Mouse (Mus musculus): ENCODE measurements around the gene Nup107. TPM values are rescaled to one million over a fixed set of nuclear protein-coding genes. Genes with fewer than 3 reads are reported as not detected.

Gene Nup107
- polyA plus RNA-seq, 1 experiment, result not detected

GRCm38 (mm10) chr10:117770286-117771130, 22.0 kb downstream of the Nup107 start:
- no peak overlapping the region for H3K27ac ChIP-seq (ENCODE audit: insufficient read depth, low read depth, low read length)
- H3K4me3 ChIP-seq (ENCODE audit: insufficient read depth, low read depth, low read length), result no peak overlapping the region
- TF ChIP-seq CTCF (IDR thresholded peaks at IDR 0.05; ENCODE audit: insufficient read depth, low read depth, low read length) (no peak), POLR2A (IDR thresholded peaks at IDR 0.05; ENCODE audit: insufficient read depth, low read depth, low read length) (no peak)
- no peaks in the 10 kb centered on the region for H3K4me1 ChIP-seq (ENCODE audit: control insufficient read depth, insufficient read depth, low read length)
- WGBS, result 93% methylated on average over 18 of the region's 18 CpGs

GRCm38 (mm10) chr10:117769541-117770285, 22.8 kb downstream of the Nup107 start:
- 95% methylated on average over 9 of the region's 9 CpGs for WGBS
- TF ChIP-seq CTCF (IDR thresholded peaks at IDR 0.05; ENCODE audit: insufficient read depth, low read depth, low read length) (no peak), POLR2A (IDR thresholded peaks at IDR 0.05; ENCODE audit: insufficient read depth, low read depth, low read length) (no peak)
- no peak overlapping the region for H3K4me3 ChIP-seq (ENCODE audit: insufficient read depth, low read depth, low read length)
- H3K4me1 ChIP-seq (ENCODE audit: control insufficient read depth, insufficient read depth, low read length), result no peaks in the 10 kb centered on the region
- no peak overlapping the region for H3K27ac ChIP-seq (ENCODE audit: insufficient read depth, low read depth, low read length)

DNA sequence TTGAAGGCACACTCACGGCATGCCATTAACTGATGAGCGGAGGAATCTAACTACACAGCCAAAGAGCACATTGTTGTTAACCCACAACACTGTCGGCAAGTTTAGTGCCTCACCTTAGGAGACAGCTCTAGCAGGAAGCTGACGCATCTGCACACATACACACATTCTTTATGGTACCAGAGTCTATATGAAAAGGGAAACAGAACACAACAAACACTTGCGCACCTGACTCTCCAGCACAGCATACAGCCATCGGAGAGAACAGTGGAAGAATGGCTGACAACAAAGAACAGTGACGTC, 24.4 kb downstream of the Nup107 start:
- TF ChIP-seq POLR2A (IDR thresholded peaks at IDR 0.05; ENCODE audit: insufficient read depth, low read depth, low read length), result no peak
- TF ChIP-seq CTCF (IDR thresholded peaks at IDR 0.05; ENCODE audit: insufficient read depth, low read depth, low read length), result no peak
- Histone ChIP-seq H3K4me3 (ENCODE audit: insufficient read depth, low read depth, low read length) (no peak overlapping the region), H3K4me1 (ENCODE audit: control insufficient read depth, insufficient read depth, low read length) (no peaks in the 10 kb centered on the region), H3K27ac (ENCODE audit: insufficient read depth, low read depth, low read length) (no peak overlapping the region)
- 68% methylated on average over 7 of the region's 7 CpGs for WGBS

- 84% methylated on average over 10 of the region's 10 CpGs for WGBS
- Histone ChIP-seq H3K4me3 (ENCODE audit: insufficient read depth, low read depth, low read length) (no peak overlapping the region), H3K27ac (ENCODE audit: insufficient read depth, low read depth, low read length) (no peak overlapping the region), H3K4me1 (ENCODE audit: control insufficient read depth, insufficient read depth, low read length) (no peaks in the 10 kb centered on the region)
- TF ChIP-seq POLR2A (IDR thresholded peaks at IDR 0.05; ENCODE audit: insufficient read depth, low read depth, low read length) (no peak), CTCF (IDR thresholded peaks at IDR 0.05; ENCODE audit: insufficient read depth, low read depth, low read length) (no peak)
Observed at GRCm38 (mm10) chr10:117767286-117768140, 25.0 kb downstream of the Nup107 start.

GRCm38 (mm10) chr10:117766896-117767160, 25.7 kb downstream of the Nup107 start:
- Histone ChIP-seq H3K4me1 (ENCODE audit: control insufficient read depth, insufficient read depth, low read length) (no peaks in the 10 kb centered on the region), H3K27ac (ENCODE audit: insufficient read depth, low read depth, low read length) (no peak overlapping the region), H3K4me3 (ENCODE audit: insufficient read depth, low read depth, low read length) (no peak overlapping the region)
- TF ChIP-seq POLR2A (IDR thresholded peaks at IDR 0.05; ENCODE audit: insufficient read depth, low read depth, low read length) (no peak), CTCF (IDR thresholded peaks at IDR 0.05; ENCODE audit: insufficient read depth, low read depth, low read length) (no peak)
- WGBS, result 95% methylated on average over 5 of the region's 5 CpGs

DNA sequence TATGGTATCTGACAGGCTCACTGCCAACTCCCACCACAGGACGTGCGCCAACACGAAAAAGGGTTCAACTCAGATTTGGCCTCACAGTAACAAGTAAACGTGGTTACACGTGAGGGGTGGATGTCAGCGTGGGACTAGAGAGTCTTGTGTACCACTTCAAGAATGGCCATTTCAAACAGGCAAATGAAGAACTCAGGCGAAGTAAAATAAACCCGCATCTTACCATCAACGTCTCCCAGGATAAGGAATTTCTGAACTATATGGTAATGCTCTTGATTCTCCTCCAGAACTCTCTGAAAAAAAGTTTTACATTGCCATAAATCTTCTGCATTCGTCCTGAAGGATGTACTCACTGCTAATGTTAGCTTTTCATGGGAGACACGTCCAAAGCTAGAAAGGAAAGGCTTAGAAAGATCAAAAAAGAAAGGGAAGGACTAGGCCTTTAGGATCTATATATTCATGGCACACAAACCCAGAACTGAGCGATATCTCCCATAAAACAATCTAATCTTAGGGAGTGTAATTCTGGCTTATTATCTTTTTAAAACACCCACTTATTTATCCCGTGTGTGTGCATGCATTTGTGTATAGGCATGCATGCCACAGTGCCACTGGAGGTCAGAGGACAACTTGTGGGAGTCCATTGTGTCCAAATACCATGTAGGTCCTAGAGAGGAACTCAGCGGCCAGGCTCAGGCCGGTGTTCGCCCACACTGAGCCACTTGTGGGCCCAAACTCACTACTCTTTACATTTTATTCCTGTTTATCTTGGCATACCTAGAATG, 26.2 kb downstream of the Nup107 start:
- H3K27ac ChIP-seq (ENCODE audit: insufficient read depth, low read depth, low read length), result no peak overlapping the region
- H3K4me3 ChIP-seq (ENCODE audit: insufficient read depth, low read depth, low read length), result no peak overlapping the region
- WGBS, result 92% methylated on average over 16 of the region's 16 CpGs
- H3K4me1 ChIP-seq (ENCODE audit: control insufficient read depth, insufficient read depth, low read length), result no peaks in the 10 kb centered on the region
- no peak for TF ChIP-seq CTCF (IDR thresholded peaks at IDR 0.05; ENCODE audit: insufficient read depth, low read depth, low read length)
- TF ChIP-seq POLR2A (IDR thresholded peaks at IDR 0.05; ENCODE audit: insufficient read depth, low read depth, low read length), result no peak

DNA sequence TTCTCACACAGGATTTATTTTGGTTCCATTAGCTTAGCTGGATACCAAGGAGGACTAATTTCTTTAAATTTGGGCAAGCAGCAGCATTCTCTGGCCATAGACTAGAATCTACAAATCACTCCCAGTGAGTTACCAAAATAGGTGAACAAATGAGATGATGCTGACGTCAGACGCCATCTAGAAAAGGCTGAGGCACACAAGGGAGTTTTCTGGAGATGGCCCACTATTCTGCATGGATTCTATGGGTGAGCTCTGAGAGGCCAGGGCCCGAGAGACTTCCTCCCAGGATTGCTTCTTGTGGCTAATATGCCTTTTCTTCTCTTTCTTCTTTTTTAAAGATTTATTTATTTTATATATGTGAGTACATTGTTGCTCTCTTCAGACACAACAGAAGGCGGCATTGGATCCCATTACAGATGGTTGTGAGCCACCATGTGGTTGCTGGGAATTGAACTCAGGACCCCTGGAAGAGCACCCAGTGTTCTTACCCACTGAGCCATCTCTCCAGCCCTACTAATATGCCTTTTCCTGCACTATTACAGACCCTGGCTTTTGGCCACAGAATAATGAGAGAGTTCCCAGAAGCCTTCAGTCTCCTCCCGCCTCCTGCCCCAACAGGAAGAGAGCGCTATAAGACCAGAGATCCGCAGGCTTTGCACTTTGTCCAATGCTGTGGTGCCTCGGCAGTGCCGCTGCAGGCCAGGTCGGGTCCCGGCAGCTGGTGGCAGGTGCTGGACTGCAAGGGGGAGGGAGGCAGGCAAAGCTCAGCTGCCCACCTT, 27.2 kb downstream of the Nup107 start:
- no peak for TF ChIP-seq POLR2A (IDR thresholded peaks at IDR 0.05; ENCODE audit: insufficient read depth, low read depth, low read length)
- no peak for TF ChIP-seq CTCF (IDR thresholded peaks at IDR 0.05; ENCODE audit: insufficient read depth, low read depth, low read length)
- Histone ChIP-seq H3K4me1 (ENCODE audit: control insufficient read depth, insufficient read depth, low read length) (no peaks in the 10 kb centered on the region), H3K27ac (ENCODE audit: insufficient read depth, low read depth, low read length) (no peak overlapping the region), H3K4me3 (ENCODE audit: insufficient read depth, low read depth, low read length) (no peak overlapping the region)
- 91% methylated on average over 11 of the region's 11 CpGs for WGBS

- Histone ChIP-seq H3K27ac (ENCODE audit: insufficient read depth, low read depth, low read length) (no peak overlapping the region), H3K4me3 (ENCODE audit: insufficient read depth, low read depth, low read length) (no peak overlapping the region), H3K4me1 (ENCODE audit: control insufficient read depth, insufficient read depth, low read length) (no peaks in the 10 kb centered on the region)
- 92% methylated on average over 6 of the region's 6 CpGs for WGBS
- TF ChIP-seq POLR2A (IDR thresholded peaks at IDR 0.05; ENCODE audit: insufficient read depth, low read depth, low read length), result no peak
- no peak for TF ChIP-seq CTCF (IDR thresholded peaks at IDR 0.05; ENCODE audit: insufficient read depth, low read depth, low read length)
Observed at GRCm38 (mm10) chr10:117764598-117764997, 27.9 kb downstream of the Nup107 start.

Data from olfactory bulb, adult 2 months (tissue).